Mouse (Mus musculus): ENCODE results near the gene Tnrc6b.

DNA sequence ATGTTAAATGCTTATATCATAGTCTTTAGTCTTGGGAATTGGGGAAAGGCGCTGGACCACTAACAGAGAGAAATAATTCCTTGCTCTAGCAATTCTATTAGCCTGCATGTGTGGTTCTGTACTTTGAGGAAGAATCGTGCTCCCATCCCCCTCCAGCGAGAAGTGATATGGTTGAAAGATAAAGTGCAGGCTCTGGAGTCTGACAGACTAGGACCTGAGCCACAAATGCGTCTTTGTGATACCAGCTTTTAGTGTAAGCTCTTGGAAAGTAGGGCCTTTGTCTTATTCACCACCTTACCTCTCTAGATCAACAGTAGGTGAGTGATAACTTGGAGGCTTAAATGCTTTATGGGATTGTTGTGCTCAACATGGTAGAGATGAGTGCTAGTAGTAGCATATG, 270.1 kb downstream of the Tnrc6b start:
- no peak for TF ChIP-seq CTCF (IDR thresholded peaks at IDR 0.05; ENCODE audit: low read depth, low read length)
- TF ChIP-seq POLR2AphosphoS5 (IDR thresholded peaks at IDR 0.05; ENCODE audit: insufficient replicate concordance, low read depth, low read length) = no peak
- TF ChIP-seq GATA1 (IDR thresholded peaks at IDR 0.05; ENCODE audit: borderline replicate concordance, low read length) = no peak
- TF ChIP-seq TAL1 (conservative IDR thresholded peaks at IDR 0.05; ENCODE audit: low read depth, low read length) = no peak
